Mouse (Mus musculus) adrenal gland, adult 8-10 months (tissue): Measurements from ENCODE around the gene Ncf4. TPM values are rescaled to one million over a fixed set of nuclear protein-coding genes. Genes with fewer than 3 reads are reported as not detected.

Source experiments
- microRNA-seq, 2 experiments: library from miRNA; unstranded; fragments of <30 nt; microRNA quantifications; one replicate each; pipeline ENCODE4 v1.2.0; 2022
- total RNA-seq, 4 experiments: library from RNA; stranded (reverse); gene quantifications; 2 replicates each; pipeline ENCODE4 v1.2.4; 2022

Gene Ncf4
- total RNA-seq, 4 experiments from 2014 or later, result 2.0 to 5.1 (median 3.3) TPM

Small RNAs within 50 kb of the gene (microRNA-seq; reads per million reads assigned to microRNA genes)
- gene Mir7676-1, result 0 reads per million in 2 experiments

Other genes with a start within 250 kb of the Ncf4 start
- gene Cacng2, start 124.8 kb upstream of the Ncf4 start, total RNA-seq, result 1 to 10 TPM in 1 of 4 experiments, under 1 TPM in 3; 0.56 to 1.0 (median 0.88) TPM
- 10 to 100 TPM; 14.3 to 31.1 (median 23.4) TPM for gene Ift27, start 70.7 kb upstream of the Ncf4 start, total RNA-seq
- gene Pvalb, start 38.4 kb upstream of the Ncf4 start, total RNA-seq, result not detected
- gene Csf2rb2, start 60.9 kb downstream of the Ncf4 start, total RNA-seq, result 1 to 10 TPM in 2 of 4 experiments, under 1 TPM in 2; 0.70 to 2.2 (median 1.4) TPM
- gene Csf2rb, start 81.0 kb downstream of the Ncf4 start, total RNA-seq, result 1 to 10 TPM; 4.6 to 7.9 (median 6.9) TPM
- under 1 TPM in 1 of 4 experiments, not detected in 3; 0.31 TPM for gene Tex33, start 151.1 kb downstream of the Ncf4 start, total RNA-seq
- gene Tst, start 161.1 kb downstream of the Ncf4 start, total RNA-seq, result 100 to 1,000 TPM; 288 to 361 (median 321) TPM
- gene Mpst, start 161.6 kb downstream of the Ncf4 start, total RNA-seq, result 10 to 100 TPM; 47.5 to 53.8 (median 49.3) TPM
- 100 to 1,000 TPM in 2 of 4 experiments, 10 to 100 TPM in 2; 80.2 to 106 (median 96.4) TPM for gene Kctd17, start 183.8 kb downstream of the Ncf4 start, total RNA-seq
- 1 to 10 TPM; 1.1 to 2.8 (median 2.0) TPM for gene Tmprss6, start 223.8 kb downstream of the Ncf4 start, total RNA-seq